Mouse (Mus musculus): ENCODE data around the gene Hoxa9. TPM values are rescaled to one million over a fixed set of nuclear protein-coding genes. Genes with fewer than 3 reads are reported as not detected.

The Hoxa9 gene
- total RNA-seq, 2 experiments from 2014 or later, result not detected

- peak; percentile 58 for DNase-seq (ENCODE audit: low spot score)
- intact Hi-C loops (cut with DNase I), result no loop called here
Observed at GRCm38 (mm10) chr6:52191860-52192550, 38.9 kb downstream of the Hoxa9 start.

GRCm38 (mm10) chr6:52190906-52191810 lies 39.7 kb downstream of the Hoxa9 start, which contains the start of gene Hoxa4:
Gene Hoxa4 (minus strand): TSS chr6:52191753.
- no peak for DNase-seq (ENCODE audit: low spot score)
- intact Hi-C loops (cut with DNase I), result no loop called here

GRCm38 (mm10) chr6:52190410-52190809 lies 40.5 kb downstream of the Hoxa9 start:
- intact Hi-C loops (cut with DNase I), result no loop called here
- DNase-seq (ENCODE audit: low spot score), result no peak

- intact Hi-C loops (cut with DNase I), result no loop called here
Observed at GRCm38 (mm10) chr6:52189909-52190308, 41.0 kb downstream of the Hoxa9 start.

GRCm38 (mm10) chr6:52189172-52189591 lies 41.7 kb downstream of the Hoxa9 start:
- DNase-seq (ENCODE audit: low spot score), result no peak
- intact Hi-C loops (cut with DNase I), result no loop called here

More at GRCm38 (mm10) chr6:52189909-52190308, 41.0 kb downstream of the Hoxa9 start:
- no peak for DNase-seq (ENCODE audit: low spot score)

GRCm38 (mm10) chr6:52186500-52186899 lies 44.4 kb downstream of the Hoxa9 start:
- intact Hi-C loops (cut with DNase I), result no loop called here
- DNase-seq (ENCODE audit: low spot score), result no peak

- no peak for DNase-seq (ENCODE audit: low spot score)
- intact Hi-C loops (cut with DNase I), result no loop called here
Observed at GRCm38 (mm10) chr6:52185834-52186233, 45.1 kb downstream of the Hoxa9 start.

GRCm38 (mm10) chr6:52185222-52185621 lies 45.7 kb downstream of the Hoxa9 start:
- intact Hi-C loops (cut with DNase I), result no loop called here
- DNase-seq (ENCODE audit: low spot score), result no peak

- DNase-seq (ENCODE audit: low spot score), result no peak
- intact Hi-C loops (cut with DNase I), result no loop called here
Observed at GRCm38 (mm10) chr6:52184668-52185067, 46.2 kb downstream of the Hoxa9 start.

- intact Hi-C loops (cut with DNase I), result no loop called here
- DNase-seq (ENCODE audit: low spot score), result no peak
Observed at GRCm38 (mm10) chr6:52183311-52184080, 47.4 kb downstream of the Hoxa9 start.

GRCm38 (mm10) chr6:52182793-52183192 lies 48.1 kb downstream of the Hoxa9 start:
- intact Hi-C loops (cut with DNase I), result no loop called here
- DNase-seq (ENCODE audit: low spot score), result no peak

- no peak for DNase-seq (ENCODE audit: low spot score)
- intact Hi-C loops (cut with DNase I), result no loop called here
Observed at GRCm38 (mm10) chr6:52182030-52182429, 48.9 kb downstream of the Hoxa9 start.

- no peak for DNase-seq (ENCODE audit: low spot score)
- intact Hi-C loops (cut with DNase I), result no loop called here
Observed at GRCm38 (mm10) chr6:52180726-52181125, 50.2 kb downstream of the Hoxa9 start.

- no peak for DNase-seq (ENCODE audit: low spot score)
- intact Hi-C loops (cut with DNase I), result no loop called here
Observed at GRCm38 (mm10) chr6:52180213-52180710, 50.6 kb downstream of the Hoxa9 start.

- intact Hi-C loops (cut with DNase I), result no loop called here
- DNase-seq (ENCODE audit: low spot score), result no peak
Observed at GRCm38 (mm10) chr6:52179690-52180089, 51.2 kb downstream of the Hoxa9 start.

- intact Hi-C loops (cut with DNase I), result no loop called here
- DNase-seq (ENCODE audit: low spot score), result no peak
Observed at GRCm38 (mm10) chr6:52178918-52179665, 51.8 kb downstream of the Hoxa9 start.

- intact Hi-C loops (cut with DNase I), result no loop called here
- no peak for DNase-seq (ENCODE audit: low spot score)
Observed at GRCm38 (mm10) chr6:52177806-52178205, 53.1 kb downstream of the Hoxa9 start.

- intact Hi-C loops (cut with DNase I), result no loop called here
- no peak for DNase-seq (ENCODE audit: low spot score)
Observed at GRCm38 (mm10) chr6:52177061-52177735, 53.7 kb downstream of the Hoxa9 start, which contains the start of gene 5730596B20Rik. Gene 5730596B20Rik (plus strand): TSS chr6:52177498.

- intact Hi-C loops (cut with DNase I), result no loop called here
- DNase-seq (ENCODE audit: low spot score), result no peak
Observed at GRCm38 (mm10) chr6:52176391-52176790, 54.5 kb downstream of the Hoxa9 start.
